7 mouse cellular contexts compared by ENCODE assay signal in the genomic region with DNA sequence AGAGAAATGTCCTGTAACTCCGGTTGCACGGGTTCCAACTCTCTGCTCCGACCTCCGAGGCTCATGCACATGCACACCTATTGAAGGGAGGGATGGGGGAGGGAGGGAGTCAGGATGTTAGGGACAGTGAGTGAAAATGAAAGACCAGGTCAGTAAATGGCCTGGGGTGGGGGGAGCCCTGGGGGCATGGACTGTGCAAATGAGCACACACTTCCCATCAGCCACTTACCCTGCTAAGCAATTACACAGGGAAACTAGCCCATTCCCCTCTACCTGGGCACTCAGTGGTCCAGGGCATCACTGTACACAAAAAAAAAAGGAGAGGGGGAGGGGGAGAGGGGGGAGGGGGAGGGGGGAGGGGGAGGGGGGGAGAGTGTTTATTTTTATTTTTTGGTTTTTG. TPM values are rescaled to one million over a fixed set of nuclear protein-coding genes. Genes with fewer than 3 reads are reported as not detected.
DNase-seq lines count a peak whose midpoint lies in the region; ATAC-seq and TF ChIP-seq lines count a peak whose summit lies in the region.

No protein-coding gene starts in this region.

- ATAC-seq in lung, embryonic 16.5 days (ENCODE audit: low read depth), result no peak
- no peak for ATAC-seq in forebrain, embryonic 14.5 days
- no peak for ATAC-seq in limb, embryonic 11.5 days (ENCODE audit: insufficient number of reproducible peaks, low FRiP score, low TSS enrichment, low read depth)
- no peak for ATAC-seq in frontal cortex, adult (ENCODE audit: low TSS enrichment)

- no peaks in the 10 kb centered on the region for H3K9me3 ChIP-seq in lung, embryonic 16.5 days (ENCODE audit: control insufficient read depth, low read length)
- H3K9me3 ChIP-seq in forebrain, embryonic 14.5 days (replicated peaks; ENCODE audit: control insufficient read depth, low read length), result no peaks in the 10 kb centered on the region
- no peaks in the 10 kb centered on the region for H3K9me3 ChIP-seq in limb, embryonic 11.5 days (ENCODE audit: control insufficient read depth, low read length)

- H3K27ac ChIP-seq in lung, embryonic 16.5 days (ENCODE audit: low read length), result no peak overlapping the region
- no peak overlapping the region for H3K27ac ChIP-seq in forebrain, embryonic 14.5 days (ENCODE audit: low read depth, low read length)
- no peak overlapping the region for H3K27ac ChIP-seq in limb, embryonic 11.5 days (replicated peaks; ENCODE audit: low read depth, low read length)
- no peak overlapping the region for H3K27ac ChIP-seq in olfactory bulb, adult 2 months (ENCODE audit: insufficient read depth, low read depth, low read length)

- WGBS in lung, embryonic 16.5 days, result 74% methylated on average over 4 of the region's 4 CpGs
- WGBS in forebrain, embryonic 14.5 days, result 83% methylated on average over 4 of the region's 4 CpGs
- WGBS in limb, embryonic 11.5 days, result 85% methylated on average over 4 of the region's 4 CpGs
- 89% methylated on average over 4 of the region's 4 CpGs for WGBS in olfactory bulb, adult 2 months

- no peak overlapping the region for H3K9ac ChIP-seq in lung, embryonic 16.5 days (ENCODE audit: low read length)
- no peak overlapping the region for H3K9ac ChIP-seq in forebrain, embryonic 14.5 days (ENCODE audit: low read length)
- H3K9ac ChIP-seq in limb, embryonic 11.5 days (ENCODE audit: low read length), result no peak overlapping the region

- DNase-seq in lung, postnatal 36 days, result no peak
- DNase-seq in forebrain, embryonic 14.5 days (ENCODE audit: low spot score), result no peak
- DNase-seq in limb, embryonic 11.5 days (ENCODE audit: low spot score), result no peak
- DNase-seq in cerebellum, adult 9-11 months, result no peak

- no peaks in the 10 kb centered on the region for H3K27me3 ChIP-seq in lung, embryonic 16.5 days (ENCODE audit: control insufficient read depth, insufficient read depth, low read depth, low read length)
- H3K27me3 ChIP-seq in forebrain, embryonic 14.5 days (replicated peaks; ENCODE audit: control insufficient read depth, insufficient read depth, low read length), result no peaks in the 10 kb centered on the region
- H3K27me3 ChIP-seq in limb, embryonic 11.5 days (ENCODE audit: control insufficient read depth, insufficient read depth, low read length), result no peaks in the 10 kb centered on the region

- H3K36me3 ChIP-seq in lung, embryonic 16.5 days (ENCODE audit: control insufficient read depth, insufficient read depth, low read length), result no peaks in the 10 kb centered on the region
- no peaks in the 10 kb centered on the region for H3K36me3 ChIP-seq in forebrain, embryonic 14.5 days (ENCODE audit: control insufficient read depth, insufficient read depth, low read length)
- H3K36me3 ChIP-seq in limb, embryonic 11.5 days (ENCODE audit: control insufficient read depth, insufficient read depth, low read length), result no peaks in the 10 kb centered on the region

- no peak for TF ChIP-seq CTCF in olfactory bulb, adult 2 months (IDR thresholded peaks at IDR 0.05; ENCODE audit: insufficient read depth, low read depth, low read length)

- H3K4me2 ChIP-seq in lung, embryonic 16.5 days (ENCODE audit: low read depth, low read length), result peak overlapping the region; percentile 69
- peak overlapping the region; percentile 58 for H3K4me2 ChIP-seq in forebrain, embryonic 14.5 days (ENCODE audit: low read length)
- peak overlapping the region; percentile 54 for H3K4me2 ChIP-seq in limb, embryonic 11.5 days (ENCODE audit: low read depth, severe bottlenecking)

- peak overlapping the region; percentile 65 for H3K4me3 ChIP-seq in lung, embryonic 16.5 days (ENCODE audit: low read length)
- H3K4me3 ChIP-seq in forebrain, embryonic 14.5 days (ENCODE audit: low read depth, low read length), result no peak overlapping the region
- no peak overlapping the region for H3K4me3 ChIP-seq in limb, embryonic 11.5 days (ENCODE audit: low read depth, low read length)
- peak overlapping the region; percentile 78; the same call in 1 of the 2 replicates for H3K4me3 ChIP-seq in olfactory bulb, adult 2 months (ENCODE audit: insufficient read depth, low read depth, low read length)

- TF ChIP-seq POLR2A in olfactory bulb, adult 2 months (IDR thresholded peaks at IDR 0.05; ENCODE audit: insufficient read depth, low read depth, low read length), result no peak

- peaks cover under 1% of the 10 kb centered on the region; the same call in 1 of the 2 replicates for H3K4me1 ChIP-seq in lung, embryonic 16.5 days (replicated peaks; ENCODE audit: control insufficient read depth, insufficient read depth, low read length)
- no peaks in the 10 kb centered on the region for H3K4me1 ChIP-seq in forebrain, embryonic 14.5 days (ENCODE audit: control insufficient read depth, insufficient read depth, low read length)
- H3K4me1 ChIP-seq in limb, embryonic 11.5 days (ENCODE audit: control insufficient read depth, insufficient read depth, low read length), result no peaks in the 10 kb centered on the region
- no peaks in the 10 kb centered on the region for H3K4me1 ChIP-seq in olfactory bulb, adult 2 months (ENCODE audit: control insufficient read depth, insufficient read depth, low read length)

RNA-seq across cellular contexts. Expression of a gene that starts 0.7 kb away (rescaled TPM):
- 4.7 and 7.4 TPM in 2 replicates for polyA plus RNA-seq in lung, embryonic 16.5 days (2015; fragmentation: Nextera tagmentation; extraction: Ambion mirVana)
- polyA plus RNA-seq in forebrain, embryonic 14.5 days (2014; fragmentation: Nextera tagmentation; extraction: Ambion mirVana), result 1.4 and 1.6 TPM in 2 replicates
- polyA plus RNA-seq in limb, embryonic 11.5 days (2014; fragmentation: Nextera tagmentation; extraction: Ambion mirVana), result 1.6 and 2.1 TPM in 2 replicates
- not detected in 2 replicates for polyA plus RNA-seq in olfactory bulb, adult 2 months (2012; ENCODE audit: insufficient read depth, insufficient read length, low replicate concordance, missing spikeins)

RNA-seq across cellular contexts. Expression of a gene that starts 0.8 kb away (rescaled TPM):
- 3.0 and 3.2 TPM in 2 replicates for polyA plus RNA-seq in lung, embryonic 16.5 days (2015; fragmentation: Nextera tagmentation; extraction: Ambion mirVana)
- polyA plus RNA-seq in forebrain, embryonic 14.5 days (2014; fragmentation: Nextera tagmentation; extraction: Ambion mirVana), result 0.57 and 0.63 TPM in 2 replicates
- 0.12 and 0.40 TPM in 2 replicates for polyA plus RNA-seq in limb, embryonic 11.5 days (2014; fragmentation: Nextera tagmentation; extraction: Ambion mirVana)
- not detected in 2 replicates for polyA plus RNA-seq in olfactory bulb, adult 2 months (2012; ENCODE audit: insufficient read depth, insufficient read length, low replicate concordance, missing spikeins)

RNA-seq across cellular contexts. Expression of a gene that starts 27.2 kb away (rescaled TPM):
- 108 and 109 TPM in 2 replicates for polyA plus RNA-seq in lung, embryonic 16.5 days (2015; fragmentation: Nextera tagmentation; extraction: Ambion mirVana)
- polyA plus RNA-seq in forebrain, embryonic 14.5 days (2014; fragmentation: Nextera tagmentation; extraction: Ambion mirVana), result 107 and 138 TPM in 2 replicates
- polyA plus RNA-seq in limb, embryonic 11.5 days (2014; fragmentation: Nextera tagmentation; extraction: Ambion mirVana), result 142 and 144 TPM in 2 replicates
- polyA plus RNA-seq in olfactory bulb, adult 2 months (2012; ENCODE audit: insufficient read depth, insufficient read length, low replicate concordance, missing spikeins), result not detected in 2 replicates

RNA-seq across cellular contexts. Expression of a gene that starts 30.3 kb away (rescaled TPM):
- polyA plus RNA-seq in lung, embryonic 16.5 days (2015; fragmentation: Nextera tagmentation; extraction: Ambion mirVana), result 14.7 and 15.1 TPM in 2 replicates
- polyA plus RNA-seq in forebrain, embryonic 14.5 days (2014; fragmentation: Nextera tagmentation; extraction: Ambion mirVana), result 15.0 and 15.2 TPM in 2 replicates
- polyA plus RNA-seq in limb, embryonic 11.5 days (2014; fragmentation: Nextera tagmentation; extraction: Ambion mirVana), result 28.5 and 30.3 TPM in 2 replicates
- polyA plus RNA-seq in olfactory bulb, adult 2 months (2012; ENCODE audit: insufficient read depth, insufficient read length, low replicate concordance, missing spikeins), result not detected in 2 replicates

Comparison
In these comparisons a context has a peak if more than half of its experiments do, and no peak if none do; other contexts are left out.
1. H3K4me3 ChIP-seq: peak in lung, embryonic 16.5 days (single experiment) and olfactory bulb, adult 2 months (single experiment); none in forebrain, embryonic 14.5 days (single experiment) and limb, embryonic 11.5 days (single experiment).
2. RNA of a gene that starts 27.2 kb away (polyA plus RNA-seq): 142 to 144 TPM in limb, embryonic 11.5 days, 107 to 138 TPM in forebrain, embryonic 14.5 days and 108 to 109 TPM in lung, embryonic 16.5 days; not detected in olfactory bulb, adult 2 months; every median in the first group is over 100 times any median in the second.
3. Peak in every context shown above with its lines, with median percentiles within 50 percentile points of each other: H3K4me2 ChIP-seq.